Mouse (Mus musculus): ENCODE measurements at regions not wholly inside any gene's neighbourhood (a gene's known extent, or its start where the extent isn't known, plus 50 kb on each side); places are given as distances from the start of the nearest gene placed in this dataset.

DNA sequence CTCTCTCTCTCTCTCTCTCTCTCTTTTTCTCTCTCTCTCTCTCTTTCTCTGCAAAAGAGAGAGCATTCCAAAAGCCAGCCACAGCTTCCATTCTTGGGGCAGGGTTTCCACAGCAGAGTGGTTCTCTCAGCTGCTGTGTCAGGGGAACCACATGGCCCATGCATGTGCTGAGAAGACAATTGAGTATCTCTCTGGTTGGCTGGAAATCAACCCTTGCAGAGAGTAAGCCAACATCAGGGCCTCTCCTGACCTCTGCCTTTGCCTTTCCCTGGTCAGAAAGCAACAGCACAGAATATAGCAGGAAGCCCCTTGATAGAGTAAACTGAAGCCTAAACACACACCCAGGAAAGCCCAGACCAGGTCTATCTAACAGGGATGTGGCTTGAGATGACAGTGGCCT is 138.6 kb downstream of the Fgf18 start:
- TF ChIP-seq CTCF (IDR thresholded peaks at IDR 0.05; ENCODE audit: control insufficient read depth, insufficient read depth, low read length) (no peak), POLR2A (IDR thresholded peaks at IDR 0.05; ENCODE audit: borderline replicate concordance, control insufficient read depth, low read depth, low read length) (no peak)
